Mouse (Mus musculus): ENCODE data around the gene Shld1. TPM values are rescaled to one million over a fixed set of nuclear protein-coding genes. Genes with fewer than 3 reads are reported as not detected.

Gene Shld1
- polyA plus RNA-seq, 1 experiment from 2014 or later: 30.8 TPM

DNA sequence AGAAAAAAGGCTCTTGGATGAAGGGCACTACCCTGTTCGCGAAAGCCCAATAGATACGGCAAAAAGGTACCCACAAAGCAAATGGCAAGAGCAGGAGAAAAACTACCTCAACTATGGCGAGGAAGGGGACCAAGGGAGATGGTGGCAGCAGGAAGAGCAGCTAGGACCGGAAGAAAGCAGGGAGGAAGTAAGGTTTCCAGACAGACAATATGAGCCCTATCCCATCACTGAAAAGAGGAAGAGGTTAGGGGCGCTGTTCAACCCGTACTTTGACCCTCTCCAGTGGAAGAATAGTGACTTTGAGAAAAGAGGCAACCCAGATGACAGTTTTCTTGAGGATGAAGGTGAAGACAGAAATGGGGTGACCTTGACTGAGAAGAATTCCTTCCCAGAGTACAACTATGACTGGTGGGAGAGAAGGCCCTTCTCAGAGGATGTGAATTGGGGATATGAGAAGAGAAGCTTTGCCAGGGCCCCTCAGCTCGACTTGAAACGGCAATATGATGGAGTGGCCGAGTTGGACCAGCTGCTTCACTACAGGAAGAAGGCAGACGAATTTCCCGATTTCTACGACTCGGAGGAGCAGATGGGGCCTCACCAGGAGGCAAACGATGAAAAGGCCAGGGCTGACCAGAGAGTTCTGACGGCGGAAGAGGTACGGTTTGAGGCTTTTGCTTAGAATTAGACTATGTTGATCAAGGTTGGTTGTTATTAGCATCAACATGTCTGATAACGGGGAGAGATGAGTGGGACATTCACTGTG is 106.9 kb downstream of the Shld1 start:
- Histone ChIP-seq H3K27ac (ENCODE audit: low read depth, low read length) (no peak overlapping the region), H3K9ac (ENCODE audit: low read length) (no peak overlapping the region), H3K4me2 (ENCODE audit: low read length) (no peak overlapping the region), H3K4me1 (ENCODE audit: control insufficient read depth, insufficient read depth, low read length) (no peaks in the 10 kb centered on the region), H3K27me3 (replicated peaks; ENCODE audit: control insufficient read depth, insufficient read depth, low read length) (no peaks in the 10 kb centered on the region), H3K36me3 (ENCODE audit: control insufficient read depth, insufficient read depth, low read length) (peaks cover 3% of the 10 kb centered on the region; the same call in 1 of the 2 replicates), H3K4me3 (ENCODE audit: low read depth, low read length) (no peak overlapping the region), H3K9me3 (replicated peaks; ENCODE audit: control insufficient read depth, low read length) (no peaks in the 10 kb centered on the region)
- ATAC-seq (no peak), DNase-seq (ENCODE audit: low spot score) (no peak)
- 89% methylated on average over 19 of the region's 19 CpGs for WGBS

DNA sequence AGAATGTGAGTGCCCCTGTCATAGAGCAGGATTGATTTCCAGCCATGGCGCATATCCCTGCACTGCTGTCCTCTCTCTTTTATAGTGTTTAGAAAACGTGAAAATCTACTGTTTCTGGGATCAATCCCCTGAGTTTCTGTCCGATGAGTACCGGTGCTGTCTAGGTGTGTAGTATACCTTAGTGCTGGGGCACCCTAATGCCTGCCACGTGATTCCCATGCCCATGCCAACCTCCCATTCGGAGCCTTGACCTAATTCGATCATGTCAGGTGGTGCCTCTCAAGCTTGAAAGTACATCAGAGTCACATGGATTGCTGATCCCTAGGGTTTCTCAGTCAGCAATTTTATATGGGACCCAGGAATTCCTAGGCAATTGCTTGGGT is 107.5 kb downstream of the Shld1 start:
- Histone ChIP-seq H3K9ac (ENCODE audit: low read length) (no peak overlapping the region), H3K4me3 (ENCODE audit: low read depth, low read length) (no peak overlapping the region), H3K27me3 (replicated peaks; ENCODE audit: control insufficient read depth, insufficient read depth, low read length) (no peaks in the 10 kb centered on the region), H3K4me1 (ENCODE audit: control insufficient read depth, insufficient read depth, low read length) (no peaks in the 10 kb centered on the region), H3K9me3 (replicated peaks; ENCODE audit: control insufficient read depth, low read length) (no peaks in the 10 kb centered on the region), H3K27ac (ENCODE audit: low read depth, low read length) (no peak overlapping the region), H3K4me2 (ENCODE audit: low read length) (no peak overlapping the region), H3K36me3 (ENCODE audit: control insufficient read depth, insufficient read depth, low read length) (peaks cover 3% of the 10 kb centered on the region; the same call in 1 of the 2 replicates)
- ATAC-seq (no peak), DNase-seq (ENCODE audit: low spot score) (no peak)
- WGBS: 94% methylated on average over 7 of the region's 7 CpGs

Other genes starting within 250 kb of the Shld1 start
- gene Gpcpd1, start 99.2 kb upstream of the Shld1 start, polyA plus RNA-seq (2014; fragmentation: Nextera tagmentation; extraction: Ambion mirVana): 65.3 and 67.0 TPM in 2 replicates
- 23.1 and 27.0 TPM in 2 replicates for gene Chgb, start 94.3 kb downstream of the Shld1 start, polyA plus RNA-seq (2014; fragmentation: Nextera tagmentation; extraction: Ambion mirVana)
- 24.0 and 29.7 TPM in 2 replicates for gene Trmt6, start 129.1 kb downstream of the Shld1 start, polyA plus RNA-seq (2014; fragmentation: Nextera tagmentation; extraction: Ambion mirVana)
- 9.3 and 9.5 TPM in 2 replicates for gene Mcm8, start 129.2 kb downstream of the Shld1 start, polyA plus RNA-seq (2014; fragmentation: Nextera tagmentation; extraction: Ambion mirVana)
- gene Crls1, start 159.7 kb downstream of the Shld1 start, polyA plus RNA-seq (2014; fragmentation: Nextera tagmentation; extraction: Ambion mirVana): 8.2 and 8.9 TPM in 2 replicates
- gene Lrrn4, start 194.0 kb downstream of the Shld1 start, polyA plus RNA-seq (2014; fragmentation: Nextera tagmentation; extraction: Ambion mirVana): 0.05 TPM in 1 of 2 replicates, not detected in the other

Measured in forebrain, embryonic 14.5 days (tissue).